Mouse (Mus musculus) brain, embryonic 14.5 days (tissue): ENCODE results near the gene Grk6.

Source experiments
- CTCF ChIP-seq: fragments of 200-500 bp; IDR thresholded peaks from 2 replicates; pipeline ENCODE4 v1.5.1; 2012; ENCODE audit warnings: inconsistent platforms, mild to moderate bottlenecking, moderate library complexity, borderline replicate concordance; ENCODE audit not compliant: insufficient read depth, insufficient read length; ENCODE audit errors: extremely low read depth
- POLR2A ChIP-seq: fragments of 200-500 bp; IDR thresholded peaks from 2 replicates; pipeline ENCODE4 v1.6.1; 2012; ENCODE audit warnings: mild to moderate bottlenecking, inconsistent platforms, borderline replicate concordance; ENCODE audit not compliant: poor library complexity, insufficient read depth, insufficient read length, severe bottlenecking; ENCODE audit errors: extremely low read depth

DNA sequence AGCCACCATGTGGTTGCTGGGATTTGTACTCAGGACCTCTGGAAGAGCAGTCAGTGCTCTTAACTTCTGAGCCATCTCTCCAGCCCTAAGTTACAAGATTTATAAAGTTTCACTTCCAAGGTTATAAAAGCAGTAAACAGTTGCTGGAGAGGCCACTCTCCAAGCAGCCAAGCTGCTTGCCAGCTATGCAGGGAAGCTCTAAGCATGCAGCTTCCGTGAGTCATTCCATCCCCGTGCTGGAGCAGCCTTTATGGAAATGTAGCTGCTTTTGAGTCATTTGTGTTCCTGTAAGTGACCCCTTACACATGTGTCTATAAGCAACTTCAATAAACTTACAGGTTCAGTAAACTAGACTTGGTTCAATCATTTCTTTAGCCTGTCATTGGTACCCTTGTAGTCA is 14.3 kb upstream of the Grk6 start:
- TF ChIP-seq CTCF (no peak), POLR2A (no peak)
